Mouse (Mus musculus) cerebellum, adult 2 months (tissue): ENCODE measurements around the gene Ankrd34a.
A peak's percentile ranks its signal among the peaks of the same experiment; 100 is the strongest.

Experiments used
- CTCF ChIP-seq: fragments of 200-500 bp; IDR thresholded peaks from 2 replicates; pipeline ENCODE4 v1.5.1; 2011; ENCODE audit warnings: low read depth, mild to moderate bottlenecking, control low read depth, low read length, moderate library complexity, borderline replicate concordance; ENCODE audit not compliant: insufficient read depth
- POLR2A ChIP-seq: fragments of 200-500 bp; IDR thresholded peaks from 2 replicates; pipeline ENCODE4 v1.6.1; 2011; ENCODE audit warnings: low read length, control low read depth, borderline replicate concordance; ENCODE audit not compliant: insufficient read depth

DNA sequence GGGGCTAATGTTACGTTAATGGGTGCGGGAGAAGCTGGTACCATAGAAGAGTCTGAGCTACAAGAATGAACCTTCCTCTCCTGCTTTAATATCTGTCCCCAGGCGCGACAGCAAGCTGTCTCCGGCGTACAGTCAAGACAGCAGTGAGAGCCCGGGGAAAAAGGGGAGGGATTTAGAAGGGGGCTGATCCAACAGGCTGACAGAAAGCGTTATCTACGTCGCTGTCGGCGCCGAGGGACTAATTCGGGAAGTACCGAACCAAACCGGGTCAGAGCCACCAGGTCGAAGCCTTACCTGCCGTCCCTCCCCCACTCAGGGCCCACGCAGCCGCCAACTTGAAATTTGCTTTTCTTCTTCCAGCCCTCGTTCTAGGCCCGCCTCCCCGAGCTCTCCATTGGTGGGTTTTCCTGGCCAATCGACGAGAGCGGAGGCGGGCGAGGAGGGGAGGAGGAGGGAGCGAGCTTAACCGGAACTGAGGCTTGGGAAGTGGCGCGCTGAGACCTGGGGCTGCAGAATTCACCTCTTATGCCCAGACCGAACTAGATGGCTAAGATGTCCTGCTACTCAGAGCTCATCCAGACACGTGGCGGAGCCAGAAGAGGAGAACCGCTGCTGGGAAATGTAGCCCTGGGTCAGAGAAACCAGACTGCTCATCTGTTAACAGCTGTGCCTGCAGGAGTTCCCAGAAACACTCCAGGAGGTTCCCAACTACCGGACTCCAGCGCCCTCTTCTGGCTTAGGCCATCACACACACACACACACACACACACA, 2.5 kb upstream of the Ankrd34a start, which contains the start of gene Polr3gl:
- TF ChIP-seq POLR2A = peak; percentile 67
- TF ChIP-seq CTCF = peak; percentile 17; the same call in 1 of the 2 replicates
